Mouse (Mus musculus) heart, embryonic 12.5 days (tissue): ENCODE measurements around the gene Ndufs8. TPM values are rescaled to one million over a fixed set of nuclear protein-coding genes. Genes with fewer than 3 reads are reported as not detected.
"Not testable (repeated sequence)": the region's sequence is repeated elsewhere in the genome, so short reads cannot be mapped to it uniquely, and the experiment has no call there.

Source experiments
- ATAC-seq: fragments of 200-750 bp; cut with Nextera tagmentation; 2 replicates; pipeline ENCODE4 v1.8.0; 2017; ENCODE audit warnings: moderate TSS enrichment, moderate library complexity; ENCODE audit not compliant: insufficient number of reproducible peaks, low FRiP score
- H3K27ac ChIP-seq: fragments of 300-500 bp; sonication (generic); 2 replicates; pipeline ENCODE4 v1.5.1; 2016; ENCODE audit warnings: mild to moderate bottlenecking, moderate library complexity; ENCODE audit not compliant: poor library complexity, severe bottlenecking
- H3K27me3 ChIP-seq: fragments of 300-500 bp; sonication (generic); replicated peaks from 2 replicates; pipeline ENCODE4 v1.6.1; 2016; ENCODE audit warnings: mild to moderate bottlenecking, moderate library complexity
- H3K36me3 ChIP-seq: fragments of 300-500 bp; sonication (generic); 2 replicates; pipeline ENCODE4 v1.6.1; 2016; ENCODE audit warnings: mild to moderate bottlenecking, moderate library complexity
- H3K4me1 ChIP-seq: fragments of 300-500 bp; sonication (generic); replicated peaks from 2 replicates; pipeline ENCODE4 v1.6.1; 2016; ENCODE audit warnings: mild to moderate bottlenecking
- H3K4me2 ChIP-seq: fragments of 300-500 bp; sonication (generic); 2 replicates; pipeline ENCODE4 v1.6.1; 2016; ENCODE audit warnings: mild to moderate bottlenecking, moderate library complexity
- H3K4me3 ChIP-seq: fragments of 300-500 bp; sonication (generic); 2 replicates; pipeline ENCODE4 v1.5.1; 2016; ENCODE audit warnings: mild to moderate bottlenecking
- H3K9ac ChIP-seq: fragments of 300-500 bp; sonication (generic); 2 replicates; pipeline ENCODE4 v1.6.1; 2016; ENCODE audit warnings: mild to moderate bottlenecking, moderate library complexity
- H3K9me3 ChIP-seq: fragments of 300-500 bp; sonication (generic); replicated peaks from 2 replicates; pipeline ENCODE4 v1.6.1; 2016; ENCODE audit warnings: mild to moderate bottlenecking, moderate library complexity
- WGBS: fragments of 180-500 bp; shearing (Covaris S2); methylation state at CpG from one replicate; pipeline ENCODE4 v1.1.7; 2016; 5-methylcytosine and 5-hydroxymethylcytosine counted together
- polyA plus RNA-seq: library from polyadenylated mRNA; unstranded; fragments of >200 nt; fragmentation: Nextera tagmentation; extraction: Ambion mirVana; gene quantifications from 2 replicates; pipeline ENCODE4 v1.2.1, GENCODE M21; 2016

Ndufs8 gene
- polyA plus RNA-seq = 298 and 324 TPM in 2 replicates

GRCm38 (mm10) chr19:3912337-3913204 lies at the start of gene Ndufs8:
TSS of gene Ndufs8 (minus strand) at chr19:3912774.
- no peaks in the 10 kb centered on the region for H3K9me3 ChIP-seq
- H3K9ac ChIP-seq = peak within 1 kb of the TSS; percentile 74
- H3K27ac ChIP-seq = peak within 1 kb of the TSS; percentile 86
- ATAC-seq = peak; percentile 98
- peak within 1 kb of the TSS; percentile 77 for H3K4me2 ChIP-seq
- under 1% methylated on average over 43 of the region's 43 CpGs for WGBS
- peaks cover 20% of the 10 kb centered on the region for H3K4me1 ChIP-seq
- H3K27me3 ChIP-seq = no peaks in the 10 kb centered on the region
- H3K36me3 ChIP-seq = peaks cover 35% of the 10 kb centered on the region
- H3K4me3 ChIP-seq = peak within 1 kb of the TSS; percentile 63

- H3K27ac ChIP-seq, H3K9me3 ChIP-seq, H3K4me3 ChIP-seq, ATAC-seq, H3K36me3 ChIP-seq, H3K27me3 ChIP-seq, H3K9ac ChIP-seq, H3K4me1 ChIP-seq, H3K4me2 ChIP-seq: not testable (repeated sequence)
- 76% methylated on average over 6 of the region's 6 CpGs for WGBS
Measured at GRCm38 (mm10) chr19:3961805-3962204, 49.2 kb upstream of the Ndufs8 start.

- H3K36me3 ChIP-seq = no peaks in the 10 kb centered on the region
- no peak overlapping the region for H3K4me3 ChIP-seq
- H3K27ac ChIP-seq = no peak overlapping the region
- no peaks in the 10 kb centered on the region; the same call in 1 of the 2 replicates for H3K9me3 ChIP-seq
- no peak for ATAC-seq
- no peak overlapping the region for H3K9ac ChIP-seq
- WGBS = 85% methylated on average over 5 of the region's 5 CpGs
- no peak overlapping the region for H3K4me2 ChIP-seq
- H3K27me3 ChIP-seq = 0 out of 2 replicates have a peak, but pooled peaks cover 9% of the 10 kb centered on the region
- peaks cover 8% of the 10 kb centered on the region for H3K4me1 ChIP-seq
Measured at GRCm38 (mm10) chr19:3960211-3960610, 47.6 kb upstream of the Ndufs8 start.

GRCm38 (mm10) chr19:3959030-3959429 lies 46.5 kb upstream of the Ndufs8 start:
- Histone ChIP-seq H3K27me3 (0 out of 2 replicates have a peak, but pooled peaks cover 9% of the 10 kb centered on the region), H3K9ac (no peak overlapping the region), H3K4me3 (no peak overlapping the region), H3K36me3 (no peaks in the 10 kb centered on the region), H3K27ac (no peak overlapping the region), H3K9me3 (no peaks in the 10 kb centered on the region; the same call in 1 of the 2 replicates), H3K4me2 (no peak overlapping the region), H3K4me1 (peaks cover 8% of the 10 kb centered on the region)
- ATAC-seq = no peak

- WGBS = 80% methylated on average over 4 of the region's 4 CpGs
- Histone ChIP-seq H3K27me3 (0 out of 2 replicates have a peak, but pooled peaks cover 9% of the 10 kb centered on the region), H3K4me1 (peaks cover 8% of the 10 kb centered on the region), H3K9me3 (no peaks in the 10 kb centered on the region; the same call in 1 of the 2 replicates), H3K36me3 (no peaks in the 10 kb centered on the region), H3K27ac (no peak within 1 kb of the TSS), H3K9ac (no peak within 1 kb of the TSS), H3K4me3 (no peak within 1 kb of the TSS), H3K4me2 (no peak within 1 kb of the TSS)
- no peak for ATAC-seq
Measured at GRCm38 (mm10) chr19:3958470-3958869, 45.9 kb upstream of the Ndufs8 start, which contains the start of gene Aldh3b3. TSS of gene Aldh3b3 (plus strand) at chr19:3958645.

- H3K9me3 ChIP-seq, H3K27ac ChIP-seq, H3K36me3 ChIP-seq, H3K4me2 ChIP-seq, H3K9ac ChIP-seq, H3K27me3 ChIP-seq, H3K4me3 ChIP-seq, ATAC-seq, H3K4me1 ChIP-seq: not testable (repeated sequence)
- WGBS = 73% methylated on average over 5 of the region's 5 CpGs
Measured at GRCm38 (mm10) chr19:3957296-3958036, 44.9 kb upstream of the Ndufs8 start.

GRCm38 (mm10) chr19:3955804-3956203 lies 43.2 kb upstream of the Ndufs8 start:
- Histone ChIP-seq H3K4me1 (peaks cover 8% of the 10 kb centered on the region), H3K27me3 (0 out of 2 replicates have a peak, but pooled peaks cover 9% of the 10 kb centered on the region), H3K9ac (no peak overlapping the region), H3K9me3 (no peaks in the 10 kb centered on the region; the same call in 1 of the 2 replicates), H3K36me3 (no peaks in the 10 kb centered on the region), H3K27ac (no peak overlapping the region), H3K4me3 (no peak overlapping the region), H3K4me2 (no peak overlapping the region)
- ATAC-seq = peak; percentile 36; the same call in 1 of the 2 replicates
- WGBS = 18% methylated on average over 4 of the region's 4 CpGs

GRCm38 (mm10) chr19:3955033-3955432 lies 42.5 kb upstream of the Ndufs8 start:
- no peaks in the 10 kb centered on the region for H3K36me3 ChIP-seq
- H3K4me1 ChIP-seq = peaks cover 8% of the 10 kb centered on the region
- no peak overlapping the region for H3K4me3 ChIP-seq
- H3K4me2 ChIP-seq = no peak overlapping the region
- H3K9ac ChIP-seq = no peak overlapping the region
- ATAC-seq = no peak
- 0 out of 2 replicates have a peak, but pooled peaks cover 9% of the 10 kb centered on the region for H3K27me3 ChIP-seq
- H3K27ac ChIP-seq = no peak overlapping the region
- 73% methylated on average over 3 of the region's 3 CpGs for WGBS
- no peaks in the 10 kb centered on the region for H3K9me3 ChIP-seq

GRCm38 (mm10) chr19:3952099-3952498 lies 39.5 kb upstream of the Ndufs8 start:
- H3K9me3 ChIP-seq = no peaks in the 10 kb centered on the region
- H3K4me3 ChIP-seq = no peak overlapping the region
- 36% methylated on average over 1 of the region's 1 CpGs for WGBS
- no peak overlapping the region for H3K27ac ChIP-seq
- H3K4me2 ChIP-seq = no peak overlapping the region
- no peak overlapping the region for H3K9ac ChIP-seq
- H3K27me3 ChIP-seq = peaks cover 20% of the 10 kb centered on the region; the same call in 1 of the 2 replicates
- no peak for ATAC-seq
- H3K4me1 ChIP-seq = peaks cover 8% of the 10 kb centered on the region
- H3K36me3 ChIP-seq = no peaks in the 10 kb centered on the region

GRCm38 (mm10) chr19:3951461-3951860 lies 38.9 kb upstream of the Ndufs8 start:
- peaks cover 17% of the 10 kb centered on the region; the same call in 1 of the 2 replicates for H3K27me3 ChIP-seq
- no peak overlapping the region for H3K4me3 ChIP-seq
- no peak overlapping the region for H3K4me2 ChIP-seq
- no peaks in the 10 kb centered on the region for H3K36me3 ChIP-seq
- H3K27ac ChIP-seq = no peak overlapping the region
- no peaks in the 10 kb centered on the region for H3K9me3 ChIP-seq
- peaks cover 9% of the 10 kb centered on the region for H3K4me1 ChIP-seq
- H3K9ac ChIP-seq = no peak overlapping the region
- ATAC-seq = no peak

GRCm38 (mm10) chr19:3950331-3950730 lies 37.8 kb upstream of the Ndufs8 start:
- no peak overlapping the region for H3K4me3 ChIP-seq
- no peak for ATAC-seq
- H3K27me3 ChIP-seq = peaks cover 11% of the 10 kb centered on the region; the same call in 1 of the 2 replicates
- WGBS = 72% methylated on average over 3 of the region's 3 CpGs
- no peaks in the 10 kb centered on the region for H3K9me3 ChIP-seq
- H3K9ac ChIP-seq = no peak overlapping the region
- peaks cover 10% of the 10 kb centered on the region for H3K4me1 ChIP-seq
- H3K27ac ChIP-seq = no peak overlapping the region
- no peaks in the 10 kb centered on the region for H3K36me3 ChIP-seq
- H3K4me2 ChIP-seq = no peak overlapping the region
